Mouse (Mus musculus) G1E (cell line): ENCODE data around the gene Ripply1.

Experiments
- CTCF ChIP-seq: IDR thresholded peaks from 2 replicates; pipeline ENCODE4 v1.5.1; 2012; ENCODE audit warnings: low read depth, low read length, inconsistent platforms, mixed read lengths
- GATA1 ChIP-seq: IDR thresholded peaks from 2 replicates; pipeline ENCODE4 v1.6.1; 2012; ENCODE audit warnings: borderline replicate concordance, low read length, inconsistent platforms, mixed read lengths
- TAL1 ChIP-seq: conservative IDR thresholded peaks from 2 replicates; pipeline ENCODE4 v1.6.1; 2012; ENCODE audit warnings: low read depth, low read length, inconsistent platforms, mixed read lengths

DNA sequence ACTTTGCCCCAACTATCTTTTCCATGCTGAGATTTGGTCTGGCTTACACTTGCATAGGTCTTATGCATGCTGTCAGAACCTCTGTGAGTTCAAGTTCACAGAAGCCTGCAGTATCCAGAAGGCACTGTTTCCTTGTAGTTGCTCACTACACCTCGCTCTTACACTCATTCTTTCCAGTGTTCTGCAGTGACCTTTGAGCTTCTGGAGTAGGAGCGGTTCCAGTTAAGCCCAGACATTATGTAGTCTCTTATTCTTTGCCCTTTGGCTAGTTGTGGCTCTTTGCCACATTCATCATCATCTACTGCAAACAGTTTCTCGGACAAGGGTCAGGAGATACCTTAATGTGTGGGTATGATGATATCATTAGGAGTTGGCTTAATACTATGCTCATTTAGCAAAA is 51.6 kb downstream of the Ripply1 start:
- TF ChIP-seq CTCF, result no peak
- TF ChIP-seq TAL1, result no peak
- TF ChIP-seq GATA1, result no peak
